Mouse (Mus musculus) liver, embryonic 12.5 days (tissue): ENCODE measurements around the gene Kirrel3. TPM values are rescaled to one million over a fixed set of nuclear protein-coding genes. Genes with fewer than 3 reads are reported as not detected.

Experiments used
- ATAC-seq: fragments of 200-750 bp; cut with Nextera tagmentation; 2 replicates; pipeline ENCODE4 v1.8.0; 2017; ENCODE audit warnings: moderate number of reproducible peaks, mild to moderate bottlenecking, moderate library complexity
- H3K27ac ChIP-seq: fragments of 300-500 bp; sonication (generic); 2 replicates; pipeline ENCODE4 v1.5.1; 2016; ENCODE audit warnings: mild to moderate bottlenecking
- H3K27me3 ChIP-seq: fragments of 300-500 bp; sonication (generic); replicated peaks from 2 replicates; pipeline ENCODE4 v1.6.1; 2016; ENCODE audit warnings: mild to moderate bottlenecking, moderate library complexity
- H3K36me3 ChIP-seq: fragments of 300-500 bp; sonication (generic); 2 replicates; pipeline ENCODE4 v1.6.1; 2016; ENCODE audit warnings: mild to moderate bottlenecking, moderate library complexity
- H3K4me1 ChIP-seq: fragments of 300-500 bp; sonication (generic); 2 replicates; pipeline ENCODE4 v1.6.1; 2016
- H3K4me2 ChIP-seq: fragments of 300-500 bp; sonication (generic); 2 replicates; pipeline ENCODE4 v1.6.1; 2016; ENCODE audit warnings: mild to moderate bottlenecking, moderate library complexity
- H3K4me3 ChIP-seq: fragments of 300-500 bp; sonication (generic); 2 replicates; pipeline ENCODE4 v1.5.1; 2016; ENCODE audit warnings: mild to moderate bottlenecking, moderate library complexity
- H3K9ac ChIP-seq: fragments of 300-500 bp; sonication (generic); 2 replicates; pipeline ENCODE4 v1.6.1; 2016; ENCODE audit warnings: mild to moderate bottlenecking, moderate library complexity
- H3K9me3 ChIP-seq: fragments of 300-500 bp; sonication (generic); replicated peaks from 2 replicates; pipeline ENCODE4 v1.6.1; 2016; ENCODE audit warnings: mild to moderate bottlenecking, moderate library complexity
- WGBS: fragments of 180-500 bp; shearing (Covaris S2); methylation state at CpG from one replicate; pipeline ENCODE4 v1.1.7; 2016; ENCODE audit not compliant: insufficient replicate concordance; 5-methylcytosine and 5-hydroxymethylcytosine counted together
- polyA plus RNA-seq: library from polyadenylated mRNA; unstranded; fragments of >200 nt; fragmentation: Nextera tagmentation; extraction: Ambion mirVana; gene quantifications from 2 replicates; pipeline ENCODE4 v1.2.1, GENCODE M21; 2016

Gene Kirrel3
- polyA plus RNA-seq, 1 experiment from 2014 or later = 0.46 TPM

DNA sequence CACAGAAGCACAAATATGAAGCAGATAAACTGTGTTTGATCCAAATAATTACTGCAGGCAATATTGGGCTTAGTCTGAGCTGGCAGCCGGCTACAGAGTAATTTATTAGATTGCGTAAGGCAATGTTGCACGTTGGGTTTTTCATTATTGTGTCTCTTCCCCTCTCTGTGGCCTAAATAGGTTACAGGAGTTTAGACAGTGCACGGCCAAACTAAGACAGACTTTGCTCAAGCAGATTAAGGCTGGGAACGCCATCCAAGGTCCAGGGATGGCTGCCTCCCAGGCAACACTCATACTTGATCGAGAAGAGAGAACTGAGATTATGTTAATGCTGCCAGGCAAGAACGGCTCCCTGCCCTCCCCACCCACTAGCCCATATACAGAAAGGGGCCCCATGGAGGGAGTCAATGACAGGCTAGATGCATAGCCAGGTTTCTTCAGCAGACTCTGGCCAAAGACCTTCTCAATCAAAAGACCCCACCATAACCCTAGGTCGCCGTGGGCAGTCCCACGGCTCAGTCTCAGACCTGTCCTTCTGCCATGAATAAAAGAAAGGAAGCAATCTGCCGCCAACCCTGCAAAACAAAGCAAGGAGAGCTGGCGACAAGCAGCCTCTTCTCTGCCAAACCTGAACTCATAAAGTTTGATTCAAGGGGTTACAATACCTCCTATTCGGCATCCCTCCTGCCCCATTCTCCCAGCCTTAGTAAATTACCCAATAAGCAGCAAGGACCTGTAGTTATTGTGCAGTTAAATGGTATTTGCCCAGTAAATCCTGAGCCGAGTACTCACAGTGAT, 437.6 kb downstream of the Kirrel3 start:
- Histone ChIP-seq H3K4me1 (no peaks in the 10 kb centered on the region), H3K4me2 (no peak overlapping the region), H3K4me3 (no peak overlapping the region), H3K9ac (no peak overlapping the region), H3K36me3 (no peaks in the 10 kb centered on the region), H3K9me3 (no peaks in the 10 kb centered on the region), H3K27ac (no peak overlapping the region), H3K27me3 (no peaks in the 10 kb centered on the region)
- WGBS = 66% methylated on average over 14 of the region's 14 CpGs
- ATAC-seq = no peak

DNA sequence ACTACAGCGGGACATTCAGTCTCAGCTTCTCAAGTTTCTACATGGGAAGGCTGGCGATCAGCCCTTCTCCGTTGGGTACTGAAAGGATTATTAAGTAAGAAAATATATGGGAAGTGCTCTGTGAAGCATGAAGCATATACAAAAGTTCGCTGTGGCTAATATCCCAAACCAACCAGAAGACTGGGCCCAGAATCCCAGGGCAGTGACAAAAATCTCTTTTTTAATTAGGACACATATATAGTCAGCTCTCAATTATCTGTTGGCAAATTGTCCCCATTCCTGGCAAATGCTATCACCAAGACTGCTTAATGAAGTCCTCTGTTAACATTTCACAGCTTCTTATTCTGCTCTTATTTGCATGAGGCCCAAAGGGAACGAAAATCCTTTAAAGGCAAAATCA, 439.9 kb downstream of the Kirrel3 start:
- Histone ChIP-seq H3K4me3 (no peak overlapping the region), H3K4me2 (no peak overlapping the region), H3K27ac (no peak overlapping the region), H3K9ac (no peak overlapping the region), H3K9me3 (no peaks in the 10 kb centered on the region), H3K27me3 (no peaks in the 10 kb centered on the region), H3K4me1 (no peaks in the 10 kb centered on the region), H3K36me3 (no peaks in the 10 kb centered on the region)
- no peak for ATAC-seq
- WGBS = 60% methylated on average over 5 of the region's 5 CpGs

DNA sequence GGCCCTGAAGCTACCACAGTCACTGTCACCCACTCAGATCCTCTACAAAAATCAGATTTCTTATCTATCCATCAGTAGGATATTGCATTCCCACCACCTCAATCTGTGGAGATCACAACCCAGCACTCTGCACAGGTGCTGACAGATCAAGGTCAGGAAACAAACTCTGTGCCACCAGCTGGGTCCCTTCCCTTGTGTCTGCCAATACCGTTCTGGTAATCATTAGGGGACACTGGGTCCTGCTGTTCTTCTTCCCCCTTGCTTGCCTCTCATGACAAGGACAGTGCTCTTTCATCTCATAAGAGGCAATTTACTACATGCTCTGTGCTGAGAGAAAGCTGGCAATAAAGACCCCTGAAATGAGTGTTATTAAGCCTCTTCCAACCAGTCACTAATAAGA, 444.7 kb downstream of the Kirrel3 start:
- Histone ChIP-seq H3K4me2 (no peak overlapping the region), H3K9ac (no peak overlapping the region), H3K27ac (no peak overlapping the region), H3K9me3 (no peaks in the 10 kb centered on the region), H3K27me3 (no peaks in the 10 kb centered on the region), H3K4me3 (no peak overlapping the region), H3K4me1 (no peaks in the 10 kb centered on the region), H3K36me3 (no peaks in the 10 kb centered on the region)
- 59% methylated on average over 1 of the region's 1 CpGs for WGBS
- no peak for ATAC-seq

DNA sequence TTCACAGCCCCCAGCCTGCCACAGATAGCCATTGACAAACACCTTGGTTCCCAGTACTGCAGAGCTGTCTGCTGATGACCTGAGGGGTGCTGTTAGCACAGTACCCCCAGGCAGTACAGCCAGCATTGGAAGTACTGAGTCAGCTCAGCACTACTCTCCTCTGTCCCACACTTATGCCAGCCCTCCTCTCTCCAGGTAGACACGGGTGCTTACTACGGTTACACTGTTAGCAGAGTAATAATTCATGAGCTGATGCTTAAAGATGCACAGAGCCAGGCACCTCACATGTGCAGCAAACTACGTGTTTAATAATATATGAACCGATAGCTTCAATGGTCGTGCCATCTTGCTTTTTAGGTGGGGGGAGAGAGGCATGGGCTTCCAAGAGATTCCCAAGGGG, 452.4 kb downstream of the Kirrel3 start:
- 61% methylated on average over 5 of the region's 5 CpGs for WGBS
- no peaks in the 10 kb centered on the region for H3K9me3 ChIP-seq
- H3K4me2 ChIP-seq = no peak overlapping the region

DNA sequence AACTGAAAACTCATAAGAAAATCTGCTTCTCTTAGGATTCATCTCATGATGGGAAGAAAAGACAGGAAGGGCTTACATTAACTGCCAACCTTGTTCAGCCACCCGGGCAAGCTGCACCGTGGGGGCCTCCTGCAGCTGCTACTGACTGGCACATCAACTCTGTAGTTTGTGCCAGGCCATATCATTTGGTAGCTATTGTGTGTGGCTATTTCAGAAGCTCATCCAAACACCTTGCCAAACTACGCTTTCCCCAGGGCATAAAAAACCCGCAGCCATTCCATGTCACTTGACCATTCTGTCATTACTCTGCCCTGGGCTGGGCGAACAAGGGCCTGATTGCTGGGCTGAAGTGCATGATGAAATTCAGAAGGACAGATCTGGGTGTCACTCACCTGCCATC, 453.9 kb downstream of the Kirrel3 start:
- 73% methylated on average over 5 of the region's 5 CpGs for WGBS
- no peak overlapping the region for H3K9ac ChIP-seq
- H3K4me1 ChIP-seq = no peaks in the 10 kb centered on the region
- H3K36me3 ChIP-seq = no peaks in the 10 kb centered on the region
- no peaks in the 10 kb centered on the region for H3K9me3 ChIP-seq
- no peak overlapping the region for H3K4me3 ChIP-seq
- 0 out of 2 replicates have a peak, but pooled peaks cover 3% of the 10 kb centered on the region for H3K27me3 ChIP-seq
- no peak overlapping the region for H3K4me2 ChIP-seq
- no peak overlapping the region for H3K27ac ChIP-seq
- ATAC-seq = no peak

More for the DNA sequence above, 452.4 kb downstream of the Kirrel3 start:
- H3K4me3 ChIP-seq = no peak overlapping the region
- ATAC-seq = no peak
- no peaks in the 10 kb centered on the region for H3K36me3 ChIP-seq
- H3K27ac ChIP-seq = no peak overlapping the region
- no peak overlapping the region for H3K9ac ChIP-seq
- no peaks in the 10 kb centered on the region for H3K4me1 ChIP-seq
- H3K27me3 ChIP-seq = 0 out of 2 replicates have a peak, but pooled peaks cover 3% of the 10 kb centered on the region

DNA sequence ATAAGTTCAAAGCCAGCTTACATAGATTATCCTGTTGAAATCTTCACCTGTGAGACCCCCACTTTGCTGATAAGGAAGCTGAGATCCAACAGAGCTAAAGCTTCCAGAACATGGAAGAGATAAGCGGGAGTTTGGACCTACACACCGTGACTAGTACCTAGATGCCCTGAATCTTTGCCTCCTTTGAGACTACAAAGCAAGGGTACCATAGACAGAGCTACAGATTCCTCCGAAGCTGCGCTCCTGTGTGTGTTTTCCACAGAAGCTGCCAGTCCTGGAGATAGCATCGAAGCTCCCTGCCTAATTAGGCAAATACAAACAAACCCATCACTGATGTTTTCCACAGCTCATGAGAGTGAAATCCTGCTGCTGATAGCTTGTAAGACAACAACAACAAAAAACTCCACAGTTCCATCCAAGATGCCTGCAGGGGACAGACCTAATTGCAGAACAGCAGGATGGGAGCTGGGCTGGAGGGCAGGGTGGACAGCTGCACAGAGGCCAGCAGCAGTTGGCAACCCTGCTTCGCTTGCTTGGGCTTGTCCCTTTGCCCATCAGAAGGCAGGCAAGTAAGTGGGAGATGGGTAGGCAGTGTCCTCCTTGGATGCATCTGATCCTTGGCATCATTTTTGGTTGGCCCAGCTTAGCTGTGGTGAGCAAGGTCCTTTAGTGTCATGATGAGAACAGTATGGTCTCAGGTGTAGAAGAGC, 456.6 kb downstream of the Kirrel3 start:
- H3K9ac ChIP-seq = no peak overlapping the region
- no peaks in the 10 kb centered on the region for H3K9me3 ChIP-seq
- WGBS = 57% methylated on average over 6 of the region's 6 CpGs
- no peaks in the 10 kb centered on the region for H3K36me3 ChIP-seq
- H3K4me3 ChIP-seq = no peak overlapping the region
- no peak overlapping the region for H3K4me2 ChIP-seq
- H3K4me1 ChIP-seq = no peaks in the 10 kb centered on the region
- ATAC-seq = no peak
- H3K27me3 ChIP-seq = no peaks in the 10 kb centered on the region
- H3K27ac ChIP-seq = no peak overlapping the region

DNA sequence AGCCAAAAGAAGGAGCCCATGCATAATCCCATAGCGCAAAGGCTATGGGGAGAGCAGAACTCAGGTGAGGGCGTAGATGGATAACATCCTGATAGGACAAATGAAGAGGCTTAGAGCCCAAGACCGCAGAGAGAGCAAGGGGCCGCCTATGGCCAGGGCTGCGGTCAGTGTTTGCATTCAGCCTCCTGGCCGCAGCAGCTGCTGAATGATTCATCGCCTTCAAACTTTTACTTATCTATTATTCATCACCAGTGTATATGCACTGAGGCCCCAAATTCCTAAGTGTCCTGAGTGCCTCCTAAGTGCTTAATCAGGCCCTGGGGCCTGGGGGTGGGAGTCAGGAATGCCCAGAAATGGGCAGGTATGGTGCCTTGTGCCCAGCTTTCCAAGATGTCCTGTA, 457.3 kb downstream of the Kirrel3 start:
- H3K9me3 ChIP-seq = no peaks in the 10 kb centered on the region
- H3K36me3 ChIP-seq = no peaks in the 10 kb centered on the region
- 65% methylated on average over 7 of the region's 7 CpGs for WGBS
- no peak for ATAC-seq
- H3K4me1 ChIP-seq = no peaks in the 10 kb centered on the region
- H3K9ac ChIP-seq = no peak overlapping the region
- no peak overlapping the region for H3K4me2 ChIP-seq
- H3K4me3 ChIP-seq = no peak overlapping the region
- H3K27me3 ChIP-seq = no peaks in the 10 kb centered on the region
- H3K27ac ChIP-seq = no peak overlapping the region

DNA sequence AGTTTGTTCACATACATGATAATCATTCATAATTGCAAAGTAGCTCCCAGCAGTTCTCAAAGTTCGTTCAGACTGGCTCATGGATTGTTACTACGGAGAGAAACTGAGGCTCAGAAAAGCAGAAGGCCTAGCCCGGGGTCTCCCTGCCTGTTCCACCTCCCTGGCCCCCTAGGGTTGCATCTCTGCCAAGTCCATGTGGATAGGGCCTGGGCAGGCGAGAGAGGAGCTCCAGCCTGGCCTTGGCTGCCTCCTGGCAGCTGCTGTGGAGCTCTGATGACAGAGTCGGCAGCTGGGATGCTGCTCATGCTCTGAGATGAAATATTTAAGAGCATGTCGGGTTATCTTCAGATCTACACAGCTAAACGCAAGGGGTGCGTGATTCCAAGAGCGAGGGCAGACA, 459.6 kb downstream of the Kirrel3 start:
- Histone ChIP-seq H3K4me3 (no peak overlapping the region), H3K9ac (no peak overlapping the region), H3K27ac (no peak overlapping the region), H3K4me1 (no peaks in the 10 kb centered on the region), H3K9me3 (no peaks in the 10 kb centered on the region), H3K27me3 (no peaks in the 10 kb centered on the region), H3K4me2 (no peak overlapping the region), H3K36me3 (no peaks in the 10 kb centered on the region)
- ATAC-seq = no peak
- 69% methylated on average over 9 of the region's 9 CpGs for WGBS

DNA sequence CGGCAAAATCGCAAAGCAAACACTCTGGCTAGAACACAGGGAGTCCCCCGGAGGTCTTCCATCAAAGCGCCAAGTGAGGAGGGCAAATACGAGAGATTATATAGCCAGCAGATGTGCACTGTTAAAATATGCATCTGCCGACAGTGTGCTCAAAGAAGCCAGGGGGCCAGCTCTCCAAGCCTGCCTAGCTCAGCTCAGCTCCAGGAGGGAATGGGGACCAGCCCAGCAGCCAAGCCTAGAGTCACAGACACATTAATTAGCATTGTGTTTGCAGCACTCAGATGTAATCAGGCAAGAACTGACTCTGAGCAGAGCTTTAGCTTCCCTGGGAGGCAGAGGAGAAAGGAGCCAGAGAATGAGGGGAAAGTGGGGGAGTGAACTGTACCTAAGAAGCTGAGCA, 461.6 kb downstream of the Kirrel3 start:
- no peaks in the 10 kb centered on the region for H3K9me3 ChIP-seq
- H3K9ac ChIP-seq = no peak overlapping the region
- no peak overlapping the region for H3K4me3 ChIP-seq
- H3K27ac ChIP-seq = no peak overlapping the region
- no peaks in the 10 kb centered on the region for H3K4me1 ChIP-seq
- H3K27me3 ChIP-seq = no peaks in the 10 kb centered on the region
- no peak for ATAC-seq
- H3K36me3 ChIP-seq = no peaks in the 10 kb centered on the region
- WGBS = 36% methylated on average over 6 of the region's 6 CpGs
- no peak overlapping the region for H3K4me2 ChIP-seq

DNA sequence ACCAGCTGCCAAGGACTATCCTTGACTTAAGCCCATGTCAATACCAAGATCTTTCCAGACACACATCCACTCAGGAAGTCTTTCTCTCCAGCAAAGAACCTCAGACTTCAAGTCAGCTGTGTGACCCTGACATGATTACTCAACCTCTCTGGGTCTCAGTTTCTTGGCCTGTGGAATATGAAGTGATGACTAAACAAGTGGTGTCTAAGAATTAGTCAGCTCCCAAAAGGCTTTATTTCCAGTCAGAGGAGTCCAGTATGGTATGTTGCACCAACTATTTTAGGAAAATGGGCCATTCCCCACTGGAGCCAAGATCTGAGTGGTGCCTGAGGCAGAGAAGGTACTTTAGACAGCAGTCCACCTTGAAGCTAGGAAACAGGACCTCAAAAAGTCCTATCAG, 462.0 kb downstream of the Kirrel3 start:
- Histone ChIP-seq H3K36me3 (no peaks in the 10 kb centered on the region), H3K4me1 (no peaks in the 10 kb centered on the region)

DNA sequence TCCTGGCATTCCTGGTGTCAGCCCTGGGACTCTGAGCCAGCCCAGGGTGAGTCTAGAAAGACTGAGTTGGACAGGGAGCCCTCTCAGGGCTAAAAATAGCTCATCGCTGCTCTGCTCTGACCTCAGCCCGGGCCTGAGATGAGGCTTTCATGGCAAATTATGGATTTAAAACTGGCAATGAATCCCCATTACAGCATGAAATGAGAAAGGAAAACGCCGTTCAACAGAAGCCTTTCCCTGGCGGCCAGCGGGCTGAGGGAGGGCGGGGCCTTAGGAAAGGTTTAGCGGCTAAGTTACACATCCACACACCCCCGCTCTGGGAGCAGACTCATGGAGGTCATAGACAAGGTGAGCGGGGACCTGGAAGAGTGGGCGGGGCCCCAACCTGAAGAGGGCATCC, 467.7 kb downstream of the Kirrel3 start:
- Histone ChIP-seq H3K36me3 (no peaks in the 10 kb centered on the region), H3K27me3 (no peaks in the 10 kb centered on the region), H3K4me1 (no peaks in the 10 kb centered on the region), H3K4me3 (no peak overlapping the region), H3K9me3 (no peaks in the 10 kb centered on the region), H3K27ac (no peak overlapping the region), H3K4me2 (no peak overlapping the region), H3K9ac (no peak overlapping the region)
- 50% methylated on average over 11 of the region's 11 CpGs for WGBS
- ATAC-seq = no peak

More for the DNA sequence above, 462.0 kb downstream of the Kirrel3 start:
- Histone ChIP-seq H3K4me2 (no peak overlapping the region), H3K4me3 (no peak overlapping the region), H3K27me3 (no peaks in the 10 kb centered on the region), H3K9me3 (no peaks in the 10 kb centered on the region), H3K27ac (no peak overlapping the region), H3K9ac (no peak overlapping the region)
- no peak for ATAC-seq

DNA sequence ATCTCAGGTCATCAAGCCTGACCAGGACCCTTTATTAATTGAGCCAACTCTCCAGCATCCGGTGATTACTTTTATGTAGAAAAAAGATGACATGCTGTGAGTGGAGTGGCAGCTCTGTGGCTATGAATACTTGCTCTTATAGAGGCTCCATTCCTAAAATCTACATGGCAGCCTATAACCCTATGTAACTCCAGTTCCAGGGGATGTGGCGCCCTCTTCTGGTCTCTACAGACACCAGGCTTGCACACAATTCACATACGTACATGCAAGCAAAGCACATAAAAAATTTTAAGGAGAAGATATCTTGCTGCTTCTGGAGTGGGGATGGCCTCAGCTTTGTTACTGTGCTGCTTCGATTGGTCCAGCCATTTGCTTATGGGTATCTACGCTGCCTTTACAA, 468.5 kb downstream of the Kirrel3 start:
- ATAC-seq = no peak
- Histone ChIP-seq H3K27me3 (0 out of 2 replicates have a peak, but pooled peaks cover 3% of the 10 kb centered on the region), H3K4me1 (no peaks in the 10 kb centered on the region), H3K9me3 (no peaks in the 10 kb centered on the region), H3K9ac (no peak overlapping the region), H3K4me3 (no peak overlapping the region), H3K36me3 (no peaks in the 10 kb centered on the region), H3K27ac (no peak overlapping the region), H3K4me2 (no peak overlapping the region)
- whole genome bisulfite sequencing = 41% methylated on average over 5 of the region's 5 CpGs
